Mouse (Mus musculus) ES-CJ7 (cell line): ENCODE results near the gene Irgq.

Experiments used
- DNase-seq: peaks from one replicate; pipeline ENCODE4 v3.0.0; 2011; ENCODE audit warnings: low read depth, low spot score

Gene Irgq

GRCm38 (mm10) chr7:24546068-24546614 is 15.7 kb downstream of the Irgq start, which contains the start of the genes Pinlyp and Xrcc1:
Pinlyp (minus strand) TSS chr7:24546118.
Xrcc1 (plus strand) TSS chr7:24546289.
- DNase-seq = no peak

GRCm38 (mm10) chr7:24546634-24547389 is 16.3 kb downstream of the Irgq start:
- DNase-seq = peak; percentile 99

- DNase-seq = no peak
Measured at GRCm38 (mm10) chr7:24547534-24548036, 17.1 kb downstream of the Irgq start.

GRCm38 (mm10) chr7:24551985-24552759 is 21.7 kb downstream of the Irgq start:
- DNase-seq = no peak

GRCm38 (mm10) chr7:24555786-24556185 is 25.3 kb downstream of the Irgq start:
- DNase-seq = no peak

GRCm38 (mm10) chr7:24561450-24561849 is 31.0 kb downstream of the Irgq start:
- no peak for DNase-seq

GRCm38 (mm10) chr7:24563191-24563836 is 32.8 kb downstream of the Irgq start:
- DNase-seq = no peak

GRCm38 (mm10) chr7:24563837-24564206 is 33.3 kb downstream of the Irgq start:
- DNase-seq = peak; percentile 34

- peak; percentile 65 for DNase-seq
Measured at GRCm38 (mm10) chr7:24564607-24565265, 34.2 kb downstream of the Irgq start.

GRCm38 (mm10) chr7:24565627-24566026 is 35.1 kb downstream of the Irgq start:
- no peak for DNase-seq

- no peak for DNase-seq
Measured at GRCm38 (mm10) chr7:24566206-24566605, 35.7 kb downstream of the Irgq start.

- DNase-seq = no peak
Measured at GRCm38 (mm10) chr7:24568512-24568911, 38.0 kb downstream of the Irgq start.

GRCm38 (mm10) chr7:24571071-24571470 is 40.6 kb downstream of the Irgq start:
- DNase-seq = no peak

- DNase-seq = peak; percentile 62
Measured at GRCm38 (mm10) chr7:24572455-24572854, 42.0 kb downstream of the Irgq start.

- DNase-seq = no peak
Measured at GRCm38 (mm10) chr7:24574224-24574796, 43.8 kb downstream of the Irgq start.

GRCm38 (mm10) chr7:24577811-24578210 is 47.3 kb downstream of the Irgq start:
- no peak for DNase-seq

GRCm38 (mm10) chr7:24584876-24585275 is 54.4 kb downstream of the Irgq start:
- no peak for DNase-seq

GRCm38 (mm10) chr7:24585995-24586394 is 55.5 kb downstream of the Irgq start:
- DNase-seq = no peak

GRCm38 (mm10) chr7:24586828-24587227 is 56.3 kb downstream of the Irgq start:
- DNase-seq = no peak

- DNase-seq = peak; percentile 79
Measured at GRCm38 (mm10) chr7:24587330-24588105, 57.0 kb downstream of the Irgq start, which contains the start of the genes Ethe1 and Zfp575. Ethe1 (plus strand) TSS chr7:24587543. Zfp575 (minus strand) TSS chr7:24587641.
